Mouse (Mus musculus): ENCODE results near the gene Olfr56.
"Not testable (repeated sequence)": the region's sequence is repeated elsewhere in the genome, so short reads cannot be mapped to it uniquely, and the experiment has no call there.

The Olfr56 gene

DNA sequence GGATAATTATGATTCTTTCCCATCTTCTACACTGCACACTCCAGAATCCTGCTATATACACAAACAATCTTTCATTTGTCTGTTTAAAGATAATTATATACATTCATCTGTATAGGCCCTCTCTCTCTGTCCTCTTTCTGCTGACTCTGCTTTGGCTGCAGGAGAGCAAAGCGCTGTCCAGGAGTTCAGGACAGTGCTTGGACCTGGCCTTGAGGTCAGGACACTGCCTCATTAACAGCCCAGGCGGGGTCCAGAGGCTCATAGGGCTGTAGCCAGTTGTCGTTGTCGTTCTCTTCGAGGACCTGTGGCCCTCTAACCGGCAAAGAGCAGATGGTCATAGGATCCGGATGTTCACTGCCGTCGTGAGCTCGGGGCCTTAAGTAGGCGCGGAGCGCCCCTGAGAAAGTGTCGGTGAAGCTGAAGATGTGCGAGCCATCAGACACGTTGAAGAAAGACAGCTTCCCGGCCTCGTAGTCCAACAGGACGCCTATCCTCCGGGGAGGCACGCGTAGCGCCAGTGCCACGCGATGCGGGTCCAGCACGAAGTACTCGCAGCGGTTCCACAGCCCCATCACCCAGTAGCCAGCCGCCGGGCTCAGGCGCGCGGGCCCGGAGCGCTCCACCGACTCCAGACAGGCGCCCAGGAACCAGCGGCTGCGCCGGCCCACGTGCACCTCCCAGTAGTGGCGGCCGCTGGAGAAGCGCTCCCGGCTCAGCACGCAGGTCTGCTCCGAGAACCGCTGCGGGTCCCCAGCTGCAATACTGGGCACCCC is 190.3 kb downstream of the Olfr56 start:
- peak in 1 of 2 experiments; percentile 5 for DNase-seq (ENCODE audit: low spot score in 2 of 2)

DNA sequence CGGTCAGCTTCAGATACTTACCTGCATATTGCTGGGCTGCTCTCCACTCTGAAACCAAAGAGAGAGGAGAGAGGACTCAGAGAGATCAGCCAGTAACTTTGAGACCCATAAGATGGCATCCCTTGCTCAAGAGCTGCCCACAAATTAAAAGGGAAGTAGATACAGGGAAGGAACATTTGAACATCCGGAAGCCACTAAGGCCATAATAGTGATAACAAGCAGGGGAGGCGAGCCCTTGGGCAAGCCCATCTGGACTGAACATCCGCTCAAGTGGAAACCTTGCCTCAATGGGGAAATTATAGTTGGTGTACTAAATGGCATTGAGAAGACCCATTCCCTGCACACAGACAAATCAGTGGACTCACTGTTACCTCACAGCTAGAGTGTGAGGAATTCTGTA is 191.9 kb downstream of the Olfr56 start:
- no peak for DNase-seq (ENCODE audit: low spot score in 2 of 2)

DNA sequence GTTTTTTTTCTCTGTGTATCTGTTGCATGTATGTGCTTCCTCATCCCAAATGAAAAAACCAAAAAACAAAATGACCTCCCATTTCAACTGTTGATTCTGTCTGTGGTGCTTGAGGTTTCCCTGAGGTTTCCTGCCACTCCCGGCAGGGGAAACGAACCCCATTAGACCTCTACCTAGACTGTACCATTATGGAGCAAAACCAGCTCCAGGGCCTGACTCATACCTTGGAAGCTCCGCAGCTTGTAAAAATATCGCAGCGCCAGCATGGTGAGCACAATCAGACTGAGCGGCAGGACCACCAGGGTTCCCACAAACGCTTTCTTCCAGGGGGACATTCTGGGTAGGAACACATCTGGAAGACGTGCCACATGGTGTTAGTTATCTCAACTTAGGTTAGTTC is 196.7 kb downstream of the Olfr56 start:
- DNase-seq (ENCODE audit: low spot score in 2 of 2) = peak in 1 of 2 experiments; percentile 13

- DNase-seq (ENCODE audit: low spot score in 2 of 2) = not testable (repeated sequence)
Measured at GRCm38 (mm10) chr11:49176047-49176779, 197.5 kb downstream of the Olfr56 start.

- no peak for DNase-seq (ENCODE audit: low spot score in 2 of 2)
Measured at GRCm38 (mm10) chr11:49183172-49183571, 204.5 kb downstream of the Olfr56 start.
